ENCODE assay signal across 9 mouse cellular contexts in genomic region chr8:70233606-70234005, GRCm38 (mm10). TPM values are rescaled to one million over a fixed set of nuclear protein-coding genes. Genes with fewer than 3 reads are reported as not detected.
A peak's percentile ranks its signal among the peaks of the same experiment; 100 is the strongest.
DNase-seq lines count a peak whose midpoint lies in the region; ATAC-seq and TF ChIP-seq lines count a peak whose summit lies in the region.
"Had no signal": no experiment of that assay in that cellular context is flagged by ENCODE, and none has a peak within 500 bp of the region (broad histone marks: within the 10 kb centered on the region; RNA-seq: fewer than 3 reads in every experiment).

No protein-coding gene starts in this region.

- H3K27me3 ChIP-seq in heart, embryonic 16.5 days (ENCODE audit: control insufficient read depth, insufficient read depth, low read length): no peaks in the 10 kb centered on the region
- no peaks in the 10 kb centered on the region; the same call in 1 of the 2 replicates for H3K27me3 ChIP-seq in G1E (ENCODE audit: insufficient read depth, low read length)
- H3K27me3 ChIP-seq in forebrain, embryonic 15.5 days: no peaks in the 10 kb centered on the region
- H3K27me3 ChIP-seq: Patski had no signal

- no peak for ATAC-seq in heart, embryonic 16.5 days (replicated peaks; ENCODE audit: extremely low read depth, insufficient read depth, low FRiP score)
- no peak for ATAC-seq in G1E (ENCODE audit: extremely low read depth, insufficient number of reproducible peaks, low FRiP score, poor library complexity, severe bottlenecking)
- peak; percentile 32; the same call in 1 of the 2 replicates for ATAC-seq in forebrain, embryonic 15.5 days (replicated peaks)

- H3K27ac ChIP-seq in heart, embryonic 16.5 days (ENCODE audit: low read length): no peak overlapping the region
- peak overlapping the region; percentile 94 for H3K27ac ChIP-seq in forebrain, embryonic 15.5 days (replicated peaks)
- no peak overlapping the region for H3K27ac ChIP-seq in macrophage

- peaks cover 14% of the 10 kb centered on the region for H3K4me1 ChIP-seq in heart, embryonic 16.5 days (ENCODE audit: control insufficient read depth, insufficient read depth, low read length)
- H3K4me1 ChIP-seq in G1E (ENCODE audit: insufficient read depth, low read depth, low read length): peaks cover 49% of the 10 kb centered on the region
- H3K4me1 ChIP-seq in forebrain, embryonic 15.5 days: peaks cover 43% of the 10 kb centered on the region

- intact Hi-C loops in heart, postnatal 14 days (cut with DNase I): no loop called here

- TF ChIP-seq CTCF in G1E (IDR thresholded peaks at IDR 0.05; ENCODE audit: low read depth, low read length): no peak

- 4% methylated on average over 13 of the region's 13 CpGs for WGBS in heart, embryonic 16.5 days
- 5% methylated on average over 13 of the region's 13 CpGs for WGBS in forebrain, embryonic 15.5 days
- WGBS in macrophage (ENCODE audit: missing documents): 8% methylated on average over 13 of the region's 13 CpGs

- peak overlapping the region; percentile 83 for H3K9ac ChIP-seq in heart, embryonic 16.5 days (ENCODE audit: low read length)
- H3K9ac ChIP-seq in forebrain, embryonic 15.5 days (replicated peaks): peak overlapping the region; percentile 96

- H3K36me3 ChIP-seq in heart, embryonic 16.5 days (ENCODE audit: control insufficient read depth, insufficient read depth): peaks cover 15% of the 10 kb centered on the region
- H3K36me3 ChIP-seq in G1E (replicated peaks) (peaks cover 57% of the 10 kb centered on the region), macrophage (ENCODE audit: inconsistent target) (peaks cover 5% of the 10 kb centered on the region; the same call in 1 of the 2 replicates)
- H3K36me3 ChIP-seq in forebrain, embryonic 15.5 days: peaks cover 54% of the 10 kb centered on the region

- H3K4me2 ChIP-seq in heart, embryonic 16.5 days (ENCODE audit: low read depth, low read length): peak overlapping the region; percentile 90
- peak overlapping the region; percentile 66 for H3K4me2 ChIP-seq in forebrain, embryonic 15.5 days (replicated peaks)

- H3K9me3 ChIP-seq in heart, embryonic 16.5 days (replicated peaks; ENCODE audit: control insufficient read depth, low read length): no peaks in the 10 kb centered on the region
- no peaks in the 10 kb centered on the region for H3K9me3 ChIP-seq in G1E (replicated peaks)
- H3K9me3 ChIP-seq in forebrain, embryonic 15.5 days: no peaks in the 10 kb centered on the region

- peak overlapping the region; percentile 77 for H3K4me3 ChIP-seq in heart, embryonic 16.5 days (ENCODE audit: low read length)
- H3K4me3 ChIP-seq in G1E (ENCODE audit: low read depth, low read length) (peak overlapping the region; percentile 79), macrophage (ENCODE audit: inconsistent target) (peak overlapping the region; percentile 72)
- peak overlapping the region; percentile 96 for H3K4me3 ChIP-seq in forebrain, embryonic 15.5 days

- DNase-seq in heart, postnatal 14 days: no peak
- DNase-seq in G1E (ENCODE audit: low spot score): no peak
- no peak for DNase-seq in layer of hippocampus, adult 8-10 months (ENCODE audit: low spot score in 2 of 2)
- no peak for DNase-seq in frontal cortex, adult 2 months (ENCODE audit: extremely low spot score in 1 of 2, low spot score in 1 of 2)
- no peak for DNase-seq in thymus, postnatal 10 days (ENCODE audit: low spot score in 2 of 2)

- peaks cover 22% of the 10 kb centered on the region for H3K79me2 ChIP-seq in macrophage (ENCODE audit: inconsistent target)

RNA-seq across cellular contexts. Expression of gene Sugp2, which starts 0.4 kb away (rescaled TPM):
- polyA plus RNA-seq in heart, embryonic 16.5 days (2015; fragmentation: Nextera tagmentation; extraction: Ambion mirVana): 25.7 and 28.1 TPM in 2 replicates
- total RNA-seq in heart, postnatal 14 days (2021): 10 to 100 TPM; 40.2 to 44.7 TPM
- 16.5 and 32.5 TPM in 2 replicates for total RNA-seq in G1E (2014; fragmentation: Nextera tagmentation)
- 22.7 and 27.8 TPM in 2 replicates for total RNA-seq in G1E (2017)
- polyA plus RNA-seq in G1E (2012): 26.5 and 30.9 TPM in 2 replicates
- polyA plus RNA-seq in forebrain, embryonic 15.5 days (2015; fragmentation: Nextera tagmentation; extraction: Ambion mirVana): 83.3 and 85.6 TPM in 2 replicates
- 100 to 1,000 TPM in 18 of 26 experiments, 10 to 100 TPM in 8; 63.8 to 195 (median 127) TPM for total RNA-seq in macrophage (2018; cell fraction: chromatin; rRNA removed)
- 10 to 100 TPM in 20 of 26 experiments, 1 to 10 TPM in 6; 5.2 to 21.9 (median 12.6) TPM for total RNA-seq in macrophage (2018; cell fraction: cytosol; rRNA removed)
- 100 to 1,000 TPM in 3 of 26 experiments, 10 to 100 TPM in 23; 31.3 to 107 (median 60.1) TPM for total RNA-seq in macrophage (2018; cell fraction: nucleus; rRNA removed)
- 4.7 to 13.3 TPM (median 13.0 TPM) in 3 replicates for polyA plus RNA-seq in macrophage (2018)
- total RNA-seq in layer of hippocampus, adult 8-10 months (2022): 100 to 1,000 TPM; 113 to 141 (median 123) TPM
- polyA plus RNA-seq in frontal cortex, adult 2 months (2012; rRNA removed): 102 and 116 TPM in 2 replicates

RNA-seq across cellular contexts. Expression of gene Armc6, which starts 0.7 kb away (rescaled TPM):
- polyA plus RNA-seq in heart, embryonic 16.5 days (2015; fragmentation: Nextera tagmentation; extraction: Ambion mirVana): 19.6 and 22.1 TPM in 2 replicates
- 1 to 10 TPM; 6.6 to 9.7 TPM for total RNA-seq in heart, postnatal 14 days (2021)
- total RNA-seq in G1E (2014; fragmentation: Nextera tagmentation): 7.7 and 9.3 TPM in 2 replicates
- total RNA-seq in G1E (2017): 12.5 and 13.9 TPM in 2 replicates
- 13.7 and 15.2 TPM in 2 replicates for polyA plus RNA-seq in G1E (2012)
- polyA plus RNA-seq in forebrain, embryonic 15.5 days (2015; fragmentation: Nextera tagmentation; extraction: Ambion mirVana): 90.3 and 94.5 TPM in 2 replicates
- total RNA-seq in macrophage (2018; cell fraction: chromatin; rRNA removed): 10 to 100 TPM in 3 of 26 experiments, 1 to 10 TPM in 23; 1.3 to 13.3 (median 5.4) TPM
- 1 to 10 TPM; 1.6 to 5.9 (median 3.2) TPM for total RNA-seq in macrophage (2018; cell fraction: cytosol; rRNA removed)
- total RNA-seq in macrophage (2018; cell fraction: nucleus; rRNA removed): 10 to 100 TPM in 6 of 26 experiments, 1 to 10 TPM in 20; 1.2 to 16.9 (median 5.3) TPM
- polyA plus RNA-seq in macrophage (2018): 1.4 to 8.6 TPM (median 4.8 TPM) in 3 replicates
- 10 to 100 TPM; 38.0 to 49.2 (median 40.1) TPM for total RNA-seq in layer of hippocampus, adult 8-10 months (2022)
- 44.0 and 45.6 TPM in 2 replicates for polyA plus RNA-seq in frontal cortex, adult 2 months (2012; rRNA removed)

RNA-seq across cellular contexts. Expression of gene Slc25a42, which starts 21.5 kb away (rescaled TPM):
- 11.7 and 13.7 TPM in 2 replicates for polyA plus RNA-seq in heart, embryonic 16.5 days (2015; fragmentation: Nextera tagmentation; extraction: Ambion mirVana)
- total RNA-seq in heart, postnatal 14 days (2021): 10 to 100 TPM; 46.4 to 55.4 TPM
- 18.8 and 19.3 TPM in 2 replicates for total RNA-seq in G1E (2014; fragmentation: Nextera tagmentation)
- 5.1 and 5.3 TPM in 2 replicates for total RNA-seq in G1E (2017)
- polyA plus RNA-seq in G1E (2012): 9.7 and 12.1 TPM in 2 replicates
- polyA plus RNA-seq in forebrain, embryonic 15.5 days (2015; fragmentation: Nextera tagmentation; extraction: Ambion mirVana): 3.8 and 4.4 TPM in 2 replicates
- 1 to 10 TPM in 17 of 26 experiments, under 1 TPM in 8, not detected in 1; 0.50 to 7.2 (median 2.1) TPM for total RNA-seq in macrophage (2018; cell fraction: chromatin; rRNA removed)
- total RNA-seq in macrophage (2018; cell fraction: cytosol; rRNA removed): 1 to 10 TPM in 16 of 26 experiments, under 1 TPM in 10; 0.33 to 1.7 (median 1.1) TPM
- total RNA-seq in macrophage (2018; cell fraction: nucleus; rRNA removed): 1 to 10 TPM in 17 of 26 experiments, under 1 TPM in 9; 0.29 to 7.7 (median 1.8) TPM
- 1.1 to 1.2 TPM (median 1.1 TPM) in 3 replicates for polyA plus RNA-seq in macrophage (2018)
- total RNA-seq in layer of hippocampus, adult 8-10 months (2022): 10 to 100 TPM; 32.9 to 55.2 (median 45.8) TPM
- 51.0 and 51.3 TPM in 2 replicates for polyA plus RNA-seq in frontal cortex, adult 2 months (2012; rRNA removed)

RNA-seq across cellular contexts. Expression of gene Homer3, which starts 49.0 kb away (rescaled TPM):
- polyA plus RNA-seq in heart, embryonic 16.5 days (2015; fragmentation: Nextera tagmentation; extraction: Ambion mirVana): 26.6 and 30.2 TPM in 2 replicates
- total RNA-seq in heart, postnatal 14 days (2021): 10 to 100 TPM; 16.6 to 18.0 TPM
- 1.6 and 3.8 TPM in 2 replicates for total RNA-seq in G1E (2014; fragmentation: Nextera tagmentation)
- total RNA-seq in G1E (2017): 6.0 and 6.7 TPM in 2 replicates
- 12.0 and 14.8 TPM in 2 replicates for polyA plus RNA-seq in G1E (2012)
- 52.5 and 55.7 TPM in 2 replicates for polyA plus RNA-seq in forebrain, embryonic 15.5 days (2015; fragmentation: Nextera tagmentation; extraction: Ambion mirVana)
- 100 to 1,000 TPM in 9 of 26 experiments, 10 to 100 TPM in 17; 37.1 to 291 (median 84.2) TPM for total RNA-seq in macrophage (2018; cell fraction: chromatin; rRNA removed)
- total RNA-seq in macrophage (2018; cell fraction: cytosol; rRNA removed): 10 to 100 TPM; 19.5 to 52.5 (median 35.1) TPM
- 100 to 1,000 TPM in 3 of 26 experiments, 10 to 100 TPM in 23; 23.7 to 133 (median 57.2) TPM for total RNA-seq in macrophage (2018; cell fraction: nucleus; rRNA removed)
- 26.3 to 47.9 TPM (median 46.2 TPM) in 3 replicates for polyA plus RNA-seq in macrophage (2018)
- 10 to 100 TPM; 74.1 to 89.8 (median 80.1) TPM for total RNA-seq in layer of hippocampus, adult 8-10 months (2022)
- 18.2 and 18.5 TPM in 2 replicates for polyA plus RNA-seq in frontal cortex, adult 2 months (2012; rRNA removed)
